Mouse (Mus musculus): Measurements from ENCODE around the gene Kcnk4.
A peak's percentile ranks its signal among the peaks of the same experiment; 100 is the strongest.

Gene Kcnk4

DNA sequence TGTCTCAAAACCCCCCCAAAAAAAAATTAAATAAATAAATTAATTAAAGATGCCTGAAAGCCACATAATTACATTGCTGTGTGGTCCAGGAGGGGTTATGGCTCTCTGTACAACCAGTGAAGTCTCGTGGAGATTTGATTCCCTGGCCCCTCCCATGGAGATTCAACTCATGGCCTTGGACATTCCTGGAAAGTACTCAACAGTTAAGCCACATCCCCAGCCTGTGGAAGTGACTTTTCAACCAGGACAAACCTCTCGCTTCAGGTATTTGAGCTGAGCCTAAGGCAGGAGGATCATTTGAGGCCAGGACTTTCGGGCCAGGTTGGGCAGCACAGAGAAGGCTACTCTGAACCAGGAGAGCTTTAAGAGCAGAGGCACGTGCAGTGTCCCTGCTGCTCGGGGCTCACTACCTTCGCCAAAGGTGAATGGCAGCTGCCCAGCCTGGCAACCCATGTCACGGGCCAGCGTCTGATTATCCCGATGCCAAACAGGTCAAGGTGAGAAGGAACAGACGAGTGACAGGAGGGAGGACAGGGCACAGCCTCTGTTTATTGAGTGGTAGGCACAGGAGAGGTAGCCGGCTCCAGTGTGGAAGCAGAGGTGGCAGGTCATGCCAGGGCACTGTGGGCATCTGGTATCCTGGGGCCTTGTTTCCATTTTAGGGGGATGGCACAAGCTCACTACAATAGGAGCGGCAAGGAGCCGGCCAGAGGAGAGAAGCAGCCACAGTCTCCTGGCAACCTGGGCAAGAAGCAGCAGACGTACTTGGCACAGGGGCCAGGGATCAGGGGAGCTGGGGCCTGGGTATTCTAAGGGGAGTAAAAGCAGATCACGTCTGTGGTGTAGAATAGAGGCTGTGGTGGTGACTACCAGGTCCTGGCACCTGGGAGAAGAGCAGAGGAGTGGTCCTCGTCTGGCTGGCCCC, 3.5 kb upstream of the Kcnk4 start:
- no peak for DNase-seq (ENCODE audit: low read depth, low spot score)

GRCm38 (mm10) chr19:6936299-6936698, 2.0 kb upstream of the Kcnk4 start:
- DNase-seq (ENCODE audit: low read depth, low spot score): peak; percentile 65

DNA sequence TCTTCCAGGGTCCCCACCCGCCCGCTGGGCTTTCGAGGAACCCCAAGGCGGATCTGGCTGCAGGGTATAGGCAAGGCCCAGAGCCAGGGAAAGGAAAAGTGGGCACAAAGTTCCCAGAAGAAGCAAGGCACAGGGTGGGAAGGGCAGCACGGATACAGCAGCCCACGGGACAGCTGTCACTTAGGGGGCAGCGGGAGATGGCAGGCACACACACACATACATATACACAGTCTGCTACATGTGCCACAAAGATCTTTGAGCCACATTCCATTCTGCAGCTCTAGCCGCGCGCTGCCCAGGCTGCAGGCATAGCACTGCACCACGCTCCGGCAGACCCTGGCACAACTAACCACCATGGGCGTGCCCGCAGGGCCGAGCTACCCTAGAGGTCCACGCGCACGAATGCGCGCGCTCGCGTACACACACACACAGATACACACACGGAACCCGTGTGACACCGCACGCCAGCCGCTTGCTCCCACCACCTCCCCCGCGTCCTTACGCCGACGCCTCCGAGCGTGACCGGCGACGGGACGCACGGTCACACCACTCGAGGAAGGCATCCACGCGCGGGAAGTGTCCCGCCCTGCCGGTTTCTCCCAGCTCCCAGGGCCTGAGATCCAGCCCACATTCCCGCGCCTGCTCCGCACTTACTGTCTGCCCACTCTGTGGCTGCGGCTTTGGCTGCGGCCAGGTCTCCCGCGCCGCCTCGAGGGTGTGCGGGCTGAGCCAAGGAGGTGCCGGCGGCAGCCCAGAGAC, 700 bp downstream of the Kcnk4 start:
- no peak for DNase-seq (ENCODE audit: low read depth, low spot score)

DNA sequence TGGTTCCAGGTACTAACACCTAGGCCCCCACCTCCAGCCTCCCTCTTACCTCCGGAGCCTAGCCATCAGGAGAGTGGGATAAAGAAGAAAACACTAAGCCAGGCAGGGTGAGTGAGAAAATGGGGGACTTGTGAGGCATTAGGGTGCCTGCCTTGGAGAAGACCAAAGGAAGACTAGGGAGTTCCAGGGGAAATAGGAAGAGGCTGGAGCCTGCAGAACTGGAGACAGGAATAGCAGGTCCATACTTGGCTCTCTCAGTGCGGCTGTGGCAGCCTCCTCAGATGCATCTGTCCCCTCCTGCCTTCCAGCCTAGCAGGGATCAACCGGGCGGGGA, 1.2 kb downstream of the Kcnk4 start:
- DNase-seq (ENCODE audit: low read depth, low spot score): no peak

DNA sequence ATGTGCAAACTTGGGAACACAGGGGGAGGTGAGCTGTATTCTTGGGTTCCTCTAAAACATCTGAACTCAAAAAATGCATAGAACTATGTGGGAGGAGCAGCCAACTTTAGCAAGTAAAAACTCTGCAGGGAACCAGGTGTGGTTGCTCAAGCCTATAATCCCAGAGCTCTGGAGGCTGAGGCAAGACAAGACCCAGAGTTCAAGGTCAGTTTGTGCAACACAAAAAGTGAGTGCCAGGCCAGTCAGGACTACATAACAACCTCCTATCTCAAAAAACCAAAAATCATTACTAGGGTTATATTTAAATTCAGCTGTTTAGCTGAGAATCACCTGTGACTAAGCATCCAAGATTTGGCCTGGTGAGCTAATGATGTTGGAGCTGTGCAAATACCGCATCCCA, 2.3 kb downstream of the Kcnk4 start:
- DNase-seq (ENCODE audit: low read depth, low spot score): no peak

DNA sequence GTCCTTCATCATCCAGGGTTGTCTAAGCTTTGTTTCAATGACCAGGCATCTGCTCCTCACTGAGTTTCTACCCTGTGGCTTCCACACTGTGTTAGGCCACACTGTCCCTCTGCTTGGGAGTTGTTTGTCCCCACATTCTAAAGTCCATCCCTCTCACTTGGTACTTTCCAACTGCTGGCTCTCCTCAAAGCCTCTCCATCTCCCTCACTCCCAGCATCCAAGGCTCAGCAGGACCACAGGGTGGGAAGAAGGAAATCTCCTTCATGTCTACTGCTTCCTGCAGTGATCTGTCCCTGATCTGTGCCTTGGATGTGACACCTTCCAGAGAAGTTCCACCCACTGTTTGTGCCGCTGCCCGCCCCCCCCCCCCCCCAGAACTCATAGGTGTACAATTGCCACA, 3.3 kb downstream of the Kcnk4 start:
- no peak for DNase-seq (ENCODE audit: low read depth, low spot score)

DNA sequence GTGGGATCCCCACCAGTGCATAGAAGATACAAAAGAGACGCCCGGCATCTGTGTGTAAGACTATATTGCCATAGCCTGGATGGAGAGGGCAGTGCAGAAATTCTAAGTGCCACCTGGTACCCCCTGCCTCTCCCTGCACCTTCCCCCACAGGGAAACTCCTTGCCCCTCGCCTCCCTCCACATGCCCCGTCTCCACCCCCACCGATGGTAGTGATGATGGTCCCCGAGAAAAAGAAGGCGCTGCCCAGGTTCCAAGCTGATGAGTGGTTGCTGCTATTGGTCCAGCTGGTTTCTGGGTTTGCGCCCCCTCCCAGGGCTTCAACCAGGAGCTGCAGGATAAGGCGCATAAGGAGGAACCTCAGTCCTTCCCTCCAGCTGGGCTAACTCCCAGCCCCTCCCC, 6.2 kb downstream of the Kcnk4 start:
- DNase-seq (ENCODE audit: low read depth, low spot score): no peak

DNA sequence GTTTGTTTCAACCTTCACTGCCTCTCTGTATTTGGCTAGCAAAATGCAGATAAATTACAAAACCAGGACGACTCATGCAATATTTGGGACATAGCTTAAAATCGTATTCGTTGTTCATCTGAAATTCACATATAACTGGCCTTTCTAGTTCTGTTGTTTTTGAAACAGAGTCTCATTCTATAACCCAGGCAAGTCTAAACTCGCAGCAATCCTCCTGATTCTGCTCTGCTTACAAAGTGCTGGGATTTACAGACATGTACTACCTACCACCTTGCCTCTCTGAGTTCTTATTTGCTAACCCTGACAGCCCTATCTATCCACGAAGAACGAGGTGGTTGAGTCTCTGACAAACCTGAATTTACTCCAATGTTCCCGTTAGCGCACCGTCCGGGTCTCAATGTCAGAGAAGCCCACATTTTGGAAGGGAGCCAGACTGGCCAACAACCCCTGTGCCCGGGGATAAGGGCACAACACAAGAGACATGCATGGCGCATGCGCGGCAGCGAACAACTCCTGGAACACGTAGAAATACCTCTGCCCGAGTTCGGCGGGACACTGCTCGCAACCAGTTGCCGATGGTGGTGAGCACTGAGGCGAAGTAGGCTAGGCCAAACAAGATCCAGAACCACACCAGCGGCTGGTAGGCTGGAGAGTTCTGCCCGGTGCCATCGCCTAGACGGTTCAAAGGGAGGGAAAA, 7.6 kb downstream of the Kcnk4 start:
- no peak for DNase-seq (ENCODE audit: low read depth, low spot score)

DNA sequence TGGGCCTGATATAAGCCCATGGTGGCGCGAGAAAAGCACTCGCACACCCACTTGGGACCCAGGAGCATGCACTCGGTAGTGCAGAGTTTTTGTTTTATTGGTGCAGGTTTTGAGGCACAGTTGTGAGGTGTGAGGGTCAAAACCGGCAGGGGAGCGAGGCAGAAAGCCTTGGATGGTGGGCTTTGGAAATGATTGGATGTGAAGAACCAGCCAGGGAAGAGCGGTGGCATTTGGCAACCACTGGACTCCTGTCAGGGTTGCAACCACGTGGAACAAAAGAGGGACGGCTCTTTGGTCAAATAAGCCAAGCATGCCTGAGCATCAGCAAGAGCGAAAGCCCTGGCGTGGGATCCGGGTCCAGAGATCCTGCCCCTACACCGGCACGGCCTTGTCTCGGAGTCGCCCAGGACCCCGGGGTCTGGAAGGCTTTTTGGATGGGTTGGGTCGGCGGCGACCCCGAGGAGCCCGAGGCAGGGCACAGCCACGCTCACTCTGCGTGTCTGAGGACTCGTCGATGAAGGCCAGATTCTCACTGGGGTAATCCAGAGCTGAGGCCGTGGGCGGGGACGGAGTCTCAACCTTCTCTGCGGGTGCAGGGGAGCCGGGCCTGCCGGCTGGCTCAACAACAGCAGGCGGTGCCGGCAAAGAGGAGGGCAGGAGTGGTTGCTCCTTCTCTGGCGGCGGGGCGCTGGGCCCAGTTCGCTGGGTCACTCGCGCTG, 8.5 kb downstream of the Kcnk4 start:
- DNase-seq (ENCODE audit: low read depth, low spot score): no peak

DNA sequence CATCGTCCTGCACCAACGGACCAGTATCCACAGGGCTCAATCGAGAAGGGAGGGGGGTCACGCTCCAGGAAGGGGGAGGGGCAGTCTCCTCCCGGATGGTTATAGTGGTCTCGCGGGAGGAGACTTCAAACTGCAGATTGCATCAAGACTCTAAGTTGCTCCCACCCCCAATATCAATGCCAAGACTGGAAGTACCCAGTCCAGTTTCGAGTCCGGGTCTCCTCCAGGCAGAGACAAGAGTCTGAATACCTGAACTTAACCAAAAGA, 9.1 kb downstream of the Kcnk4 start, which contains the start of gene Catsperz:
Catsperz (minus strand) TSS at position 74 of the 267 bp plus-strand sequence.
- DNase-seq (ENCODE audit: low read depth, low spot score): no peak

DNA sequence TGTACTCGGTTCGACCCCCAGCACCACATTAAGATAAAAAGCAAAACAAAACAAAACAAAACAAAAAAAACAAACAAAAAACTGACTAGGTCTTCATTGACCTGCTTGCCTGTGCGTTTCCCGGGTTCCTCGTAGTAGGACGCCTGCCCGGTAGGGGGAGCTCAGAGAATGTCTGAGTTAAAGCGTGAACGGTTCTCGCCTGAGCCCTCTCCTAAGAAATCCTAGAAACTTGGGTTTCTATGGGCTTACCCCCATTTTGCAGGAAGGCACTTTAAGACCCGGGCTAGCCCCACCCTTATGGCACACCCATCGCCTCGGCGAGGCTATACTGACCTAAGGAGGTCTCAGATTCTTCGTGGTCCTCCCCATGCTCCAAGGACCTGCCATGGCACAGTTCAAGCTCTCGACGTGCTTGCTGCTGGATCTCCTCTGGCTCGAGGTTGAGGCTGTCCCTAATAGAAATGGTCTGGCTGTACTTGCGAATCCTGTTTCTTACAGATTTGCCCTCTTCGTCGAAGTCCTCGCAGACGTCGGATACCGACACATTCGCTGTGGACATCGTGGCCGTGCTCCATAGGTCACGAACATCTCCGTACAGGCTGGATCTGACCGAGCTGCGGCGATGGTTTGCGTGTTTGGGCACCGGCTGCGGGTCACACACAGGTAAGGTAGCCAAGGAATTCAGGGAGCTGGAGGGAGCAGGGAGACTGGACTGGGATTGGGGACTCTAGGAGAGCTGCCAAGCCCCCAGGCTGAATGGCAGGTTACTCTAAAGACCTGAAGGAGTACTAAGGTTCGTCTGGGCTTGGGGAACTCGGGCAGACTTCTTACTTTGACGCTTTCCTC, 9.6 kb downstream of the Kcnk4 start:
- peak; percentile 84 for DNase-seq (ENCODE audit: low read depth, low spot score)

DNA sequence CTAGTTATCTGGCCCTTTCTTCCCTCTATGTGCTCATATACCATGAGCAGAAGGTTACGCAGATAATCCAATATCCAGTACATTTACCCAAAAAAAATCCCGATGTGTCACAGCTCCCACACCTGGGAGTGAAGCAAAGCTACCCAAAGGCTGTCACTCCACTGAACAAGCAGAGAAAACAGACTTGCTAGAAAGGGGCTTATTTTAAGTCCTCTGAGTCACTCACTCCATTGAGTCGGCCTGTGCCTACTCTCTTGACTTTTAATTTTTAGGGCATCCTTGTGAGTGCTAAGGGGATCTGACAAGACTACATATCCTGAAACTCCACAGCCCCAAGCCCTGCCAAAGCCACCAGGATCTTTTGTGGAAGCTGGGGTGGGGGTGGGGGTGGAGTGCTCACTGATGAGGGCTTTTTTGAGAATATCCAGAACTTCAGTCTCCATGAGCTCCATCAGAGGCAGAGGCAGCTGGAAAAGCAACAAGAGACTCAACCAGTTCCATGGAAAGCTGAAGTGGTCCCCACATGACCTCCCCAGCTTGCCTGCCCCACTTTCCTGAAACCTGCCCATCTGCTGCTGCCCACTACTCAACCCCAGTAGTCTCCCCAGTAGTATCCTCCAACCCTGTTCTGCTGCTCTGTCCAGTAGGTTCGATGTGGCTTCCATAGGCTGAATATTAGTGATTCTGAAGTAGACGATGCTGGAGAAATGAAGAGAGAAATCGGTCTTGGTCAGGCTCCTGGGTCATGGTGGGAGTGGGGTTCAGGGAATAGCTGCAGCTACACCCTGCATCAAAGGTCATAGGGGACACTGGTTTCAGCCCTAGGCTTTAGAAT, 11.2 kb downstream of the Kcnk4 start:
- DNase-seq (ENCODE audit: low read depth, low spot score): no peak

GRCm38 (mm10) chr19:6921647-6922567, 12.4 kb downstream of the Kcnk4 start, which contains the start of gene Esrra:
Gene Esrra (minus strand): TSS chr19:6921813.
- peak; percentile 100 for DNase-seq (ENCODE audit: low read depth, low spot score)

DNA sequence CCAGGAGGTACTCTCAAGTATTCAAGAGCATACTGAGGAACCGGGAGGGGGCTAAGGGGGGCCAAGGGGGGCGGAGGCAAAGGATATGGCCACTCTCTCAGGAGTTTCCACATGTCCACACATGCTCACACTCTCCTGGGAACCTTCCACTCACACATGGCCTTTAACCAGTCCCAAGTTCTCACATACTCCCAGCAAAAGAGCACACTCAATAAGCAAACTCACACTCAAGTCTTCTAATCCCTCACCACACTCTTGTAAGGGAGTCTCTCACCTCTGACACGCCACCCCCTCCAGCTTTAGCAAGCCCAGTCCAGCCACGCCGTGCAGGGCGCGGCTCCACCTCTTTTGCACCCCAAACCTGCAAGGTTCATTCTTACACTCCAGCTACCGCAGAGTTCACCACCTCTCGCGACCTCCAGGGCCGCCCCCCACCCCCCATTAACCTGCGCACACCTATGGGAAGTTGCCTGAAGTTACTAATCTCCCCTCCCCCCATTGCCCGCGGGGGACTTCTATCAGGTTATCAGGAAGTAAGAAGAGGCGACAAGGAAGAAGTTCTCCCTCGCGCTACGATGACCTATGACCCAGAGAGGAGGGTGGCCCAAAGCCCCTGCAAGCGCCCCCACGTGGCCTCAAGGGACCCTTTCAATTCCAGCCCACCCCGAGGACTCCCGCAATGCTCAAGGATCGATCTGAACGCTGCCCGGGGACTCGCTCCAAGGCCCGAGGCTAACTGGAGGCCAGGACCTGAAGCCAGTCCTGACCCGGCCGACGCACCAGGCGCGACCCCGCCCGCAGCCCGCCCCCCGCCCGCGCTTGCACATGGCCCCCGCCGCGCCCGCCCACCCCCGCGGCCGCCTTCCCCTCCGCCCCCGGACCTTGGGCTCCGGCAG, 13.3 kb downstream of the Kcnk4 start:
- peak; percentile 85 for DNase-seq (ENCODE audit: low read depth, low spot score)

GRCm38 (mm10) chr19:6919876-6920740, 14.2 kb downstream of the Kcnk4 start:
- no peak for DNase-seq (ENCODE audit: low read depth, low spot score)

DNA sequence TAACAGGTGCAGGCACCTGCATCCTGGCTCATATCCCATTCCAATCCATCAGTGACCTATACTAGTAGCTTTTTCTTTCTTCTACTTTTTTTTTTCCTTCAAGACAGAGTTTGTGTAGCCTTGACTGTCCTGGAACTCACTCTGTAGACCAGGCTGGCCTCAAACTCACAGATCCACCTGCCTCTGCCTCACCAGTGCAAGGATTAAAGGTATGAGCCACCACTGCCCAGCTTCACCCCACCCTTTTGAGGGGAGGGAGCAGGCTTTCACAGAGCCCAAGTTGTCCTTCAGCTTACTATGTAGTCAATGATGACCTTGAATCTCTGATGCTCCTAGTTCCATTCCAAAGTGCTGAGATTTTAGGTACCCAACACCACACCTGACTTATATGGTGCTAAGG, 14.9 kb downstream of the Kcnk4 start:
- DNase-seq (ENCODE audit: low read depth, low spot score): no peak

DNA sequence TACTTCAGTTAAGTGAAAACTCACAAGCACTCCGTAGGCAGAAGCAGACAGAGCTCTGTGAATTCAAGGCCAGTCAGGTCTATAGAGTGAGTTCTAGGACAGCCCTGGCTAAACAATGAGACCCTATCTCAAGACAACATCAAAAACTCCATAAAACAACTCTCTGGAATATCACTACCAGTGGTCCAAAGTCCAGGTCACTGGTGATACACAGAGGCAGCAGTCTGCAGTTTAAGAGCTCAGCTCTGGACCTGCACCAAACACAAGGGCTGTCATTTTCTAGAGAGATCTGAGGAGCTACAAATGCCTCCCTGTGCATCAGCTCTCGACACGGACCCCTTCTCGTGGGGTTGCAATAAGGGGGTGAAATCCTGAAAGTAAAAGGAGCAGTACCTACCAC, 16.0 kb downstream of the Kcnk4 start:
- no peak for DNase-seq (ENCODE audit: low read depth, low spot score)

Data from ES-CJ7 (cell line).